ENCODE assay signal across 15 mouse cellular contexts in the genomic region with DNA sequence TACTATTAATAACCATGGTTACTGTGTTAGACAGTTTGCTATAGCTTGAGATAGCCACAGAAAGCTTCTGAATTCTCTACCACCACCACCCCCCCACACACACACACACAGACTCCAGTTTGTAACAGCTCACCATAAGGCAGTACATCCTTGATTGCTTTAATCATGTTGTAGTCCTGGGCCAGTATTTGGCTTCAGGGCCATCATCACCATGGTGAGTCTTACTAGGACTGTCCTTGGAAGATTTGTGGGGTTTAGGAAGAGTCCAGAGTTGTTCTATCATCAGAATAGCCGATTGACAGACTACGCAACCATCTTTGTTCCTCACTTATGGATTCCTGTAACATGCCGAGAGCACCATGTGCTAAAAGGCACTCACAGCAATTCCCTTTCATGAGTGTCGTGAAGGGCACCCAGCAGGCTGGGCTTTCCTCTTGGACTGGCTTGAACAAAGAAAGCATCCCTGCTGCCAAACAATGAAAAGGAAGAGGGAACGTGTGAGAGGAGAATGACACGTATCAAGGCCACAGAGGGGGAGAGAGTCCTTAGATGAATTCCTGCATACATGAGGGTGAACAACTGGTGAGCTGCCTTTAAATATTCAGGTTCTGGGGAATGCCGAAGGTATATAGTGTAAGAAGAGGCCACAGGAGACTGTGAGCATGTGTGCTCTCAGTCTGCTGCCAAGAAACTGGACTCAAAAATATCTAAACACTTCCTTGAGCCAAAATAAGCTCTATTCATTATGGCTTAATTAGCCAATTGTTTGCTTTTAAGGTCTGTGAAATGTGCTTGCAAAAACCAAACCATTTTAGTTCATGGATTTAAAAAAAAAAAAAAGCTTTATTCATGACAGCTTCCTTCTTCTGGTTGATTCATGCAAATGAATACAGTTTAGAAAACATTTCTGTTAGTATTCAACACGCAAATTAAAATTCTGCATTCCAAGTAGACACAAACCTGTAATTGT.
A peak's percentile ranks its signal among the peaks of the same experiment; 100 is the strongest.
DNase-seq lines count a peak whose midpoint lies in the region; ATAC-seq and TF ChIP-seq lines count a peak whose summit lies in the region.
"Had no signal": no experiment of that assay in that cellular context is flagged by ENCODE, and none has a peak within 500 bp of the region (broad histone marks: within the 10 kb centered on the region; RNA-seq: fewer than 3 reads in every experiment).

No protein-coding gene starts in this region.

- no peak overlapping the region for H3K9ac ChIP-seq in lung, embryonic 14.5 days
- no peak overlapping the region for H3K9ac ChIP-seq in forebrain, embryonic 12.5 days
- H3K9ac ChIP-seq in hindbrain, embryonic 16.5 days (ENCODE audit: low read depth, low read length) = peak overlapping the region; percentile 50
- H3K9ac ChIP-seq in neural tube, embryonic 15.5 days (replicated peaks) = no peak overlapping the region
- H3K9ac ChIP-seq: intestine, embryonic 15.5 days; liver, embryonic 13.5 days had no signal

- no peak overlapping the region for H3K27ac ChIP-seq in lung, embryonic 14.5 days (ENCODE audit: low read depth)
- peak overlapping the region; percentile 90 for H3K27ac ChIP-seq in forebrain, embryonic 12.5 days
- peak overlapping the region; percentile 62 for H3K27ac ChIP-seq in hindbrain, embryonic 16.5 days (ENCODE audit: low read depth, low read length)
- peak overlapping the region; percentile 56 for H3K27ac ChIP-seq in neural tube, embryonic 15.5 days (replicated peaks)
- H3K27ac ChIP-seq: intestine, embryonic 15.5 days; liver, embryonic 13.5 days had no signal

- no peak overlapping the region for H3K4me3 ChIP-seq in lung, embryonic 14.5 days (ENCODE audit: low read depth, low read length)
- H3K4me3 ChIP-seq in forebrain, embryonic 12.5 days (replicated peaks) = no peak overlapping the region
- no peak overlapping the region for H3K4me3 ChIP-seq in hindbrain, embryonic 16.5 days (ENCODE audit: low read length)
- H3K4me3 ChIP-seq in neural tube, embryonic 15.5 days (replicated peaks) = no peak overlapping the region
- H3K4me3 ChIP-seq: erythroblast, embryonic 14.5 days; intestine, embryonic 15.5 days; liver, embryonic 13.5 days had no signal

- no peaks in the 10 kb centered on the region for H3K4me1 ChIP-seq in lung, embryonic 14.5 days (ENCODE audit: insufficient read depth)
- peaks cover 30% of the 10 kb centered on the region for H3K4me1 ChIP-seq in forebrain, embryonic 12.5 days
- H3K4me1 ChIP-seq in hindbrain, embryonic 16.5 days (ENCODE audit: control insufficient read depth, insufficient read depth, low read depth, low read length) = peaks cover 6% of the 10 kb centered on the region
- peaks cover 7% of the 10 kb centered on the region for H3K4me1 ChIP-seq in neural tube, embryonic 15.5 days
- H3K4me1 ChIP-seq: intestine, embryonic 15.5 days; liver, embryonic 13.5 days had no signal

- TF ChIP-seq CTCF in lung, embryonic 14.5 days (IDR thresholded peaks at IDR 0.05; ENCODE audit: low read depth) = no peak

- no peaks in the 10 kb centered on the region for H3K27me3 ChIP-seq in lung, embryonic 14.5 days (ENCODE audit: insufficient read depth, low read length)
- H3K27me3 ChIP-seq in forebrain, embryonic 12.5 days = no peaks in the 10 kb centered on the region
- no peaks in the 10 kb centered on the region for H3K27me3 ChIP-seq in hindbrain, embryonic 16.5 days (replicated peaks; ENCODE audit: control insufficient read depth, insufficient read depth, low read length)
- no peaks in the 10 kb centered on the region for H3K27me3 ChIP-seq in neural tube, embryonic 15.5 days (replicated peaks)
- H3K27me3 ChIP-seq: intestine, embryonic 15.5 days; liver, embryonic 13.5 days had no signal

- DNase-seq in lung, embryonic 14.5 days = peak; percentile 23
- no peak for DNase-seq in lung, postnatal 36 days
- no peak for DNase-seq in adrenal gland, postnatal 10 days
- DNase-seq in right cerebral cortex, postnatal 36 days (ENCODE audit: low spot score in 2 of 2) = no peak
- DNase-seq in adrenal gland, adult 2 months = no peak
- DNase-seq: cerebellum, adult 9-10 months; liver, embryonic 13.5 days had no signal

- no peaks in the 10 kb centered on the region for H3K36me3 ChIP-seq in lung, embryonic 14.5 days (ENCODE audit: insufficient read depth)
- peaks cover 27% of the 10 kb centered on the region for H3K36me3 ChIP-seq in forebrain, embryonic 12.5 days (replicated peaks)
- H3K36me3 ChIP-seq in hindbrain, embryonic 16.5 days (ENCODE audit: control insufficient read depth, insufficient read depth, low read length) = no peaks in the 10 kb centered on the region
- H3K36me3 ChIP-seq in neural tube, embryonic 15.5 days = no peaks in the 10 kb centered on the region
- H3K36me3 ChIP-seq: intestine, embryonic 15.5 days; liver, embryonic 13.5 days had no signal

- no peak overlapping the region for H3K4me2 ChIP-seq in lung, embryonic 14.5 days
- no peak overlapping the region; the same call in 1 of the 2 replicates for H3K4me2 ChIP-seq in forebrain, embryonic 12.5 days
- peak overlapping the region; percentile 27 for H3K4me2 ChIP-seq in hindbrain, embryonic 16.5 days (ENCODE audit: low read length)
- H3K4me2 ChIP-seq in neural tube, embryonic 15.5 days = no peak overlapping the region
- H3K4me2 ChIP-seq: heart, embryonic 11.5 days; intestine, embryonic 15.5 days; liver, embryonic 13.5 days had no signal

- 67% methylated on average over 8 of the region's 8 CpGs for WGBS in lung, embryonic 14.5 days
- 23% methylated on average over 8 of the region's 8 CpGs for WGBS in forebrain, embryonic 12.5 days
- 19% methylated on average over 8 of the region's 8 CpGs for WGBS in hindbrain, embryonic 16.5 days
- 24% methylated on average over 8 of the region's 8 CpGs for WGBS in neural tube, embryonic 15.5 days

- H3K9me3 ChIP-seq in lung, embryonic 14.5 days (ENCODE audit: low read depth, low read length) = no peaks in the 10 kb centered on the region
- H3K9me3 ChIP-seq in forebrain, embryonic 12.5 days = no peaks in the 10 kb centered on the region
- no peaks in the 10 kb centered on the region for H3K9me3 ChIP-seq in hindbrain, embryonic 16.5 days (ENCODE audit: control insufficient read depth, low read length)
- no peaks in the 10 kb centered on the region for H3K9me3 ChIP-seq in neural tube, embryonic 15.5 days (replicated peaks)
- H3K9me3 ChIP-seq: intestine, embryonic 15.5 days; liver, embryonic 13.5 days had no signal

- peak; percentile 31; the same call in 1 of the 2 replicates for ATAC-seq in lung, embryonic 14.5 days (ENCODE audit: insufficient read depth)
- peak; percentile 58; the same call in 1 of the 2 replicates for ATAC-seq in forebrain, embryonic 12.5 days (ENCODE audit: low FRiP score)
- ATAC-seq in hindbrain, embryonic 16.5 days = peak; percentile 49; the same call in 1 of the 2 replicates
- ATAC-seq in neural tube, embryonic 15.5 days (ENCODE audit: low FRiP score) = peak; percentile 27; the same call in 1 of the 2 replicates
- ATAC-seq: CD4-positive, CD25-positive, alpha-beta regulatory T cell, adult 4 months; intestine, embryonic 15.5 days; Patski had no signal
